Mouse (Mus musculus): ENCODE results near the gene Cby1.

DNA sequence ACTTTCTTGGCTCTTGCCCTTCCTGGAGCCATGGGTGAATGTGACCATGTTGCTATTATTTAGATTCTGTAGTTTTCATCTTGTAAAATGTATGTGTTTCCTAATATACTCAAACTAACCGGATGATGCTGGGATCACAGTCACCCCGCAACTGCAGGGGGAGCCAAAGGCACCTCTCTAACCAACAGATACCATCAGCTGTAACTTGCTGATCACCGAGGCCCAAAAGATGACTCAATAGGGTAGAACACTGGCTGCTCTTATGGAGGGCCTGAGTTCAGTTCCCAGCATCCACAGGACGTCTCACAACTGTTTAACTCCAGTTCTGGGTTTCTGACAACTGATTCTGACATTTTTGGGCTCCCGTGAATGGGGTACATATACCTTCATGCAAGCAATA, 42.3 kb upstream of the Cby1 start:
- TF ChIP-seq CTCF (IDR thresholded peaks at IDR 0.05; ENCODE audit: low read depth): peak; percentile 16; the same call in 1 of the 2 replicates
- no peak for TF ChIP-seq EP300 (IDR thresholded peaks at IDR 0.05; ENCODE audit: low read depth)

Data from liver, embryonic 14.5 days (tissue).